Mouse (Mus musculus) intestine, postnatal 0 days (tissue): Measurements from ENCODE around the gene Apol8. TPM values are rescaled to one million over a fixed set of nuclear protein-coding genes. Genes with fewer than 3 reads are reported as not detected.
A peak's percentile ranks its signal among the peaks of the same experiment; 100 is the strongest.

Experiments used
- ATAC-seq: fragments of 200-750 bp; cut with Nextera tagmentation; 2 replicates; pipeline ENCODE4 v1.8.0; 2017; ENCODE audit warnings: mild to moderate bottlenecking, moderate TSS enrichment, moderate library complexity
- H3K27ac ChIP-seq: fragments of 300-500 bp; sonication (generic); 2 replicates; pipeline ENCODE4 v1.5.1; 2014; ENCODE audit warnings: mild to moderate bottlenecking, low read depth, low read length, moderate library complexity
- H3K27me3 ChIP-seq: fragments of 300-500 bp; sonication (generic); replicated peaks from 2 replicates; pipeline ENCODE4 v1.6.1; 2014; ENCODE audit warnings: low read length, mixed read lengths; ENCODE audit not compliant: control insufficient read depth, insufficient read depth
- H3K36me3 ChIP-seq: fragments of 300-500 bp; sonication (generic); 2 replicates; pipeline ENCODE4 v1.6.1; 2014; ENCODE audit warnings: mild to moderate bottlenecking, moderate library complexity; ENCODE audit not compliant: control insufficient read depth, insufficient read depth
- H3K4me1 ChIP-seq: fragments of 300-500 bp; sonication (generic); replicated peaks from 2 replicates; pipeline ENCODE4 v1.6.1; 2014; ENCODE audit warnings: antibody characterized with exemption, low read length, mixed read lengths; ENCODE audit not compliant: control insufficient read depth, insufficient read depth
- H3K4me2 ChIP-seq: fragments of 300-500 bp; sonication (generic); replicated peaks from 2 replicates; pipeline ENCODE4 v1.6.1; 2014; ENCODE audit warnings: low read depth, mild to moderate bottlenecking, moderate library complexity
- H3K4me3 ChIP-seq: fragments of 300-500 bp; sonication (generic); 2 replicates; pipeline ENCODE4 v1.5.1; 2014; ENCODE audit warnings: low read depth, low read length
- H3K9ac ChIP-seq: fragments of 300-500 bp; sonication (generic); 2 replicates; pipeline ENCODE4 v1.6.1; 2014; ENCODE audit warnings: mild to moderate bottlenecking, low read depth, low read length
- H3K9me3 ChIP-seq: fragments of 300-500 bp; sonication (generic); 2 replicates; pipeline ENCODE4 v1.6.1; 2016; ENCODE audit warnings: mixed run types; ENCODE audit not compliant: control insufficient read depth
- CTCF ChIP-seq: sonication (generic); IDR thresholded peaks from 2 replicates; pipeline ENCODE4 v1.5.1; 2016; ENCODE audit warnings: low read depth, mild to moderate bottlenecking, control low read depth, antibody characterized with exemption, moderate library complexity
- WGBS: fragments of 180-500 bp; shearing (Covaris S2); extraction: QIAGEN DNeasy Blood & Tissue Kit; methylation state at CpG from one replicate; pipeline ENCODE4 v1.1.7; 2014; 5-methylcytosine and 5-hydroxymethylcytosine counted together
- polyA plus RNA-seq: library from polyadenylated mRNA; unstranded; fragments of >200 nt; fragmentation: Nextera tagmentation; extraction: Ambion mirVana; gene quantifications from 2 replicates; pipeline ENCODE4 v1.2.1, GENCODE M21; 2015

Gene Apol8
- polyA plus RNA-seq, 1 experiment from 2014 or later: not detected

GRCm38 (mm10) chr15:77790656-77791405, 34.0 kb upstream of the Apol8 start:
- H3K27me3 ChIP-seq: no peaks in the 10 kb centered on the region
- 91% methylated on average over 21 of the region's 21 CpGs for WGBS
- H3K36me3 ChIP-seq: peaks cover 99% of the 10 kb centered on the region
- no peaks in the 10 kb centered on the region for H3K4me1 ChIP-seq
- H3K9me3 ChIP-seq: no peaks in the 10 kb centered on the region
- H3K4me2 ChIP-seq: no peak overlapping the region
- no peak overlapping the region for H3K9ac ChIP-seq
- H3K4me3 ChIP-seq: no peak overlapping the region
- ATAC-seq: no peak
- no peak overlapping the region; the same call in 1 of the 2 replicates for H3K27ac ChIP-seq
- TF ChIP-seq CTCF: no peak

- Histone ChIP-seq H3K4me2 (no peak overlapping the region), H3K4me3 (no peak overlapping the region), H3K36me3 (peaks cover 100% of the 10 kb centered on the region), H3K4me1 (no peaks in the 10 kb centered on the region), H3K27ac (no peak overlapping the region), H3K9ac (no peak overlapping the region), H3K9me3 (no peaks in the 10 kb centered on the region), H3K27me3 (no peaks in the 10 kb centered on the region)
- no peak for TF ChIP-seq CTCF
- WGBS: 83% methylated on average over 3 of the region's 3 CpGs
- no peak for ATAC-seq
These were observed 32.4 kb upstream of the Apol8 start for GRCm38 (mm10) chr15:77789186-77789585.

- H3K4me2 ChIP-seq: no peak overlapping the region
- 84% methylated on average over 6 of the region's 6 CpGs for WGBS
- peaks cover 99% of the 10 kb centered on the region for H3K36me3 ChIP-seq
- no peaks in the 10 kb centered on the region for H3K4me1 ChIP-seq
- no peak overlapping the region for H3K27ac ChIP-seq
- H3K4me3 ChIP-seq: no peak overlapping the region
- H3K9ac ChIP-seq: no peak overlapping the region
- no peak for TF ChIP-seq CTCF
- no peak for ATAC-seq
- H3K9me3 ChIP-seq: no peaks in the 10 kb centered on the region
- no peaks in the 10 kb centered on the region for H3K27me3 ChIP-seq
These were observed 31.6 kb upstream of the Apol8 start for GRCm38 (mm10) chr15:77788356-77788755.

GRCm38 (mm10) chr15:77785807-77786206, 29.0 kb upstream of the Apol8 start:
- no peak for ATAC-seq
- WGBS: 76% methylated on average over 1 of the region's 1 CpGs

GRCm38 (mm10) chr15:77784039-77784824, 27.4 kb upstream of the Apol8 start:
- H3K27ac ChIP-seq: no peak overlapping the region
- WGBS: 71% methylated on average over 22 of the region's 22 CpGs
- no peak overlapping the region for H3K9ac ChIP-seq
- H3K9me3 ChIP-seq: no peaks in the 10 kb centered on the region
- no peak overlapping the region for H3K4me3 ChIP-seq
- no peak overlapping the region for H3K4me2 ChIP-seq
- no peak for TF ChIP-seq CTCF
- H3K4me1 ChIP-seq: no peaks in the 10 kb centered on the region
- H3K36me3 ChIP-seq: peaks cover 99% of the 10 kb centered on the region
- no peaks in the 10 kb centered on the region for H3K27me3 ChIP-seq
- ATAC-seq: no peak

More at GRCm38 (mm10) chr15:77785807-77786206, 29.0 kb upstream of the Apol8 start:
- no peak overlapping the region for H3K4me3 ChIP-seq
- no peak for TF ChIP-seq CTCF
- H3K4me1 ChIP-seq: no peaks in the 10 kb centered on the region
- no peak overlapping the region for H3K4me2 ChIP-seq
- no peaks in the 10 kb centered on the region for H3K27me3 ChIP-seq
- no peak overlapping the region for H3K27ac ChIP-seq
- H3K9ac ChIP-seq: no peak overlapping the region
- no peaks in the 10 kb centered on the region for H3K9me3 ChIP-seq
- H3K36me3 ChIP-seq: peaks cover 99% of the 10 kb centered on the region

GRCm38 (mm10) chr15:77782449-77783014, 25.7 kb upstream of the Apol8 start:
- 73% methylated on average over 11 of the region's 11 CpGs for WGBS
- ATAC-seq: no peak
- no peak overlapping the region for H3K4me2 ChIP-seq

More at GRCm38 (mm10) chr15:77782449-77783014, 25.7 kb upstream of the Apol8 start:
- peak; percentile 82 for TF ChIP-seq CTCF
- no peaks in the 10 kb centered on the region for H3K4me1 ChIP-seq
- H3K27me3 ChIP-seq: no peaks in the 10 kb centered on the region
- peaks cover 99% of the 10 kb centered on the region for H3K36me3 ChIP-seq
- H3K9ac ChIP-seq: no peak overlapping the region
- no peak overlapping the region for H3K27ac ChIP-seq
- H3K9me3 ChIP-seq: no peaks in the 10 kb centered on the region
- H3K4me3 ChIP-seq: no peak overlapping the region
